Mouse (Mus musculus) spleen, adult 2 months (tissue): ENCODE measurements around the gene Npas4.
A peak's percentile ranks its signal among the peaks of the same experiment; 100 is the strongest.

Experiments
- CTCF ChIP-seq: fragments of 200-500 bp; IDR thresholded peaks from 2 replicates; pipeline ENCODE4 v1.5.1; 2011; ENCODE audit warnings: mild to moderate bottlenecking, inconsistent platforms; ENCODE audit not compliant: insufficient read depth, insufficient read length, insufficient replicate concordance; ENCODE audit errors: extremely low read depth
- POLR2A ChIP-seq: fragments of 200-500 bp; IDR thresholded peaks from 2 replicates; pipeline ENCODE4 v1.6.1; 2011; ENCODE audit warnings: low read depth, low read length, inconsistent platforms

- TF ChIP-seq CTCF (peak; percentile 76; the same call in 1 of the 2 replicates), POLR2A (no peak)
Observed at GRCm38 (mm10) chr19:5016782-5017181, 26.7 kb upstream of the Npas4 start.
